Mouse (Mus musculus) C2C12 (cell line): ENCODE measurements around the gene Ifitm1. TPM values are rescaled to one million over a fixed set of nuclear protein-coding genes. Genes with fewer than 3 reads are reported as not detected.

Experiments
- H3K27me3 ChIP-seq: one replicate; pipeline ENCODE4 v1.6.1; 2011; ENCODE audit not compliant: control insufficient read depth, insufficient read depth, insufficient read length
- H3K36me3 ChIP-seq: one replicate; pipeline ENCODE4 v1.6.1; 2011; ENCODE audit not compliant: control insufficient read depth, insufficient read depth
- H3K4me3 ChIP-seq: one replicate; pipeline ENCODE4 v1.5.1; 2011; ENCODE audit warnings: mild to moderate bottlenecking, control low read depth; ENCODE audit not compliant: poor library complexity, insufficient read depth, severe bottlenecking
- H3K79me2 ChIP-seq: one replicate; pipeline ENCODE4 v1.6.1; 2011; ENCODE audit not compliant: control insufficient read depth, insufficient read depth
- H3K79me3 ChIP-seq: one replicate; pipeline ENCODE4 v1.6.1; 2011; ENCODE audit warnings: low read depth, control low read depth
- H3ac ChIP-seq: one replicate; pipeline ENCODE3; 2011; ENCODE audit warnings: low read depth; ENCODE audit not compliant: control insufficient read depth, insufficient read length
- CEBPB ChIP-seq: IDR thresholded peaks from one replicate; pipeline ENCODE4 v1.6.1; 2011; ENCODE audit warnings: low read depth, mild to moderate bottlenecking, control low read depth, moderate library complexity
- CTCF ChIP-seq: IDR thresholded peaks from one replicate; pipeline ENCODE4 v1.5.1; 2011; ENCODE audit not compliant: control insufficient read depth, insufficient read depth, insufficient read length
- FOSL1 ChIP-seq: IDR thresholded peaks from one replicate; pipeline ENCODE4 v1.8.0; 2011; ENCODE audit warnings: mild to moderate bottlenecking, low read length; ENCODE audit not compliant: poor library complexity, insufficient read depth, severe bottlenecking
- MAX ChIP-seq: IDR thresholded peaks from one replicate; pipeline ENCODE4 v1.6.1; 2011; ENCODE audit warnings: mild to moderate bottlenecking, control low read depth
- MYOD1 ChIP-seq: IDR thresholded peaks from one replicate; pipeline ENCODE4 v1.6.1; 2011; ENCODE audit warnings: low read depth; ENCODE audit not compliant: control insufficient read depth, insufficient read length
- MYOG ChIP-seq: IDR thresholded peaks from one replicate; pipeline ENCODE4 v1.6.1; 2011; ENCODE audit not compliant: control insufficient read depth, insufficient read length; ENCODE audit errors: extremely low read depth
- USF1 ChIP-seq: IDR thresholded peaks from one replicate; pipeline ENCODE4 v1.6.1; 2011; ENCODE audit warnings: low read depth, mild to moderate bottlenecking, control low read depth, moderate library complexity
- long read RNA-seq, 2 experiments: library from polyadenylated mRNA; unstranded; transcript quantifications; one replicate each; pipeline ENCODE4 v2.0.0; 2019 to 2020
- polyA plus RNA-seq: library from polyadenylated mRNA; unstranded; fragments of >200 nt; fragmentation: generic; extraction: Trizol; gene quantifications from one replicate; pipeline ENCODE4 v1.2.1, GENCODE M21; 2012; ENCODE audit warnings: missing spikeins

Ifitm1 gene
- 60.7 TPM for polyA plus RNA-seq
- long read RNA-seq, experiment 1, transcript Ifitm1-201 (2 exons, 736 nt) = major isoform, 41 of 46 reads
- long read RNA-seq, experiment 1, partial matches to known transcripts = 0 of 46 reads
- long read RNA-seq, experiment 1, other reads (novel, unspliced or antisense) = 5 of 46 reads
- long read RNA-seq, experiment 2 = 0 reads

- Histone ChIP-seq H3ac (no peak within 1 kb of the TSS), H3K4me3 (no peak within 1 kb of the TSS), H3K27me3 (no peaks in the 10 kb centered on the region), H3K36me3 (no peaks in the 10 kb centered on the region), H3K79me3 (peaks cover 2% of the 10 kb centered on the region), H3K79me2 (peaks cover 11% of the 10 kb centered on the region)
- no peak for TF ChIP-seq CTCF
- no peak for TF ChIP-seq MYOG
- no peak for TF ChIP-seq MYOD1
- no peak for TF ChIP-seq FOSL1
- TF ChIP-seq USF1 = no peak
- no peak for TF ChIP-seq MAX
- TF ChIP-seq CEBPB = no peak
Measured at GRCm38 (mm10) chr7:140966921-140967320, at the start of gene Ifitm1. Gene Ifitm1 (plus strand): TSS chr7:140967221.

- peaks cover 56% of the 10 kb centered on the region for H3K27me3 ChIP-seq
- no peaks in the 10 kb centered on the region for H3K36me3 ChIP-seq
- no peaks in the 10 kb centered on the region for H3K79me3 ChIP-seq
- no peak overlapping the region for H3ac ChIP-seq
- TF ChIP-seq MYOD1 (no peak), MYOG (no peak), USF1 (no peak), MAX (no peak), CTCF (no peak), CEBPB (no peak), FOSL1 (no peak)
- no peaks in the 10 kb centered on the region for H3K79me2 ChIP-seq
- no peak overlapping the region for H3K4me3 ChIP-seq
Measured at GRCm38 (mm10) chr7:140919911-140920310, 47.1 kb upstream of the Ifitm1 start.

GRCm38 (mm10) chr7:140920418-140921029 is 46.5 kb upstream of the Ifitm1 start, which contains the start of gene Nlrp6:
Gene Nlrp6 (plus strand): TSS chr7:140920902.
- Histone ChIP-seq H3K36me3 (no peaks in the 10 kb centered on the region), H3ac (no peak within 1 kb of the TSS), H3K27me3 (peaks cover 62% of the 10 kb centered on the region), H3K79me3 (no peaks in the 10 kb centered on the region), H3K79me2 (no peaks in the 10 kb centered on the region), H3K4me3 (no peak within 1 kb of the TSS)
- TF ChIP-seq MYOG (no peak), USF1 (no peak), FOSL1 (no peak), MYOD1 (no peak), CEBPB (no peak), CTCF (no peak), MAX (no peak)

- no peaks in the 10 kb centered on the region for H3K79me3 ChIP-seq
- H3K79me2 ChIP-seq = no peaks in the 10 kb centered on the region
- H3K27me3 ChIP-seq = peaks cover 59% of the 10 kb centered on the region
- no peak for TF ChIP-seq MYOG
- no peak overlapping the region for H3K4me3 ChIP-seq
- no peak overlapping the region for H3ac ChIP-seq
- H3K36me3 ChIP-seq = no peaks in the 10 kb centered on the region
Measured at GRCm38 (mm10) chr7:140921225-140921975, 45.6 kb upstream of the Ifitm1 start.

GRCm38 (mm10) chr7:140922398-140923069 is 44.5 kb upstream of the Ifitm1 start:
- Histone ChIP-seq H3ac (no peak overlapping the region), H3K27me3 (peaks cover 63% of the 10 kb centered on the region), H3K79me3 (no peaks in the 10 kb centered on the region), H3K4me3 (no peak overlapping the region), H3K79me2 (no peaks in the 10 kb centered on the region), H3K36me3 (no peaks in the 10 kb centered on the region)
- no peak for TF ChIP-seq MYOD1
- TF ChIP-seq MAX = no peak
- no peak for TF ChIP-seq CEBPB
- TF ChIP-seq MYOG = no peak
- no peak for TF ChIP-seq CTCF
- no peak for TF ChIP-seq FOSL1
- TF ChIP-seq USF1 = no peak
